Mouse (Mus musculus) embryonic facial prominence, embryonic 10.5 days (tissue): ENCODE results near the gene Sec24a. TPM values are rescaled to one million over a fixed set of nuclear protein-coding genes. Genes with fewer than 3 reads are reported as not detected.

Experiments used
- polyA plus RNA-seq: library from polyadenylated mRNA; unstranded; fragments of >200 nt; fragmentation: Nextera tagmentation; extraction: Ambion mirVana; gene quantifications from 2 replicates; pipeline ENCODE4 v1.2.1, GENCODE M21; 2016

Sec24a gene
- polyA plus RNA-seq, 1 experiment from 2014 or later, result 13.5 TPM

Other genes starting within 250 kb of the Sec24a start
- 15.9 and 17.6 TPM in 2 replicates for gene Phykpl, start 178.9 kb downstream of the Sec24a start, polyA plus RNA-seq
- gene Hnrnpab, start 156.8 kb downstream of the Sec24a start, polyA plus RNA-seq, result 636 and 666 TPM in 2 replicates
- 260 and 276 TPM in 2 replicates for gene Nhp2, start 143.9 kb downstream of the Sec24a start, polyA plus RNA-seq
- 32.7 and 38.1 TPM in 2 replicates for gene Rmnd5b, start 127.7 kb downstream of the Sec24a start, polyA plus RNA-seq
- 15.8 and 17.4 TPM in 2 replicates for gene N4bp3, start 112.8 kb downstream of the Sec24a start, polyA plus RNA-seq
- 1.6 and 2.4 TPM in 2 replicates for gene D930048N14Rik, start 112.7 kb downstream of the Sec24a start, polyA plus RNA-seq
- gene 0610009B22Rik, start 74.8 kb downstream of the Sec24a start, polyA plus RNA-seq, result 84.2 TPM in 2 replicates
- 94.9 and 105 TPM in 2 replicates for gene Sar1b, start 53 bp upstream of the Sec24a start, polyA plus RNA-seq
- 0.65 and 0.80 TPM in 2 replicates for gene Jade2, start 94.0 kb upstream of the Sec24a start, polyA plus RNA-seq
- 128 and 133 TPM in 2 replicates for gene Cdkn2aipnl, start 204.0 kb upstream of the Sec24a start, polyA plus RNA-seq
- gene Ube2b, start 237.1 kb upstream of the Sec24a start, polyA plus RNA-seq, result 220 and 223 TPM in 2 replicates
- 10.6 and 14.0 TPM in 2 replicates for gene Cdkl3, start 240.6 kb upstream of the Sec24a start, polyA plus RNA-seq